Mouse (Mus musculus): Measurements from ENCODE around the gene Fyn. TPM values are rescaled to one million over a fixed set of nuclear protein-coding genes. Genes with fewer than 3 reads are reported as not detected.

Gene Fyn
- total and polyA plus RNA-seq, 3 experiments: 14.9 to 42.4 (median 19.9) TPM

- no peaks in the 10 kb centered on the region for H3K79me2 ChIP-seq (replicated peaks; ENCODE audit: control insufficient read depth, extremely low read depth, insufficient read depth, poor library complexity, severe bottlenecking)
- no peak overlapping the region for H3K4me3 ChIP-seq (replicated peaks in 1 of 3; ENCODE audit: low read depth in 2 of 3, low read length in 2 of 3, poor library complexity in 1 of 3)
- dilution Hi-C loops (cut with MboI; ENCODE audit: extremely low pct_ligation_motif_present, extremely low pct_unique_long_range_greater_than_20kb, low sequenced_read_pairs) (no loop called here), in situ Hi-C loops (cut with MboI; ENCODE audit: low pct_ligation_motif_present, low pct_unique_long_range_greater_than_20kb, low sequenced_read_pairs) (no loop called here)
- no peaks in the 10 kb centered on the region for H3K27me3 ChIP-seq (replicated peaks)
- TF ChIP-seq MAFK (IDR thresholded peaks at IDR 0.05; ENCODE audit: insufficient replicate concordance, low read length) (no peak), MAX (IDR thresholded peaks at IDR 0.05; ENCODE audit: low read length) (no peak), USF1 (IDR thresholded peaks at IDR 0.05; ENCODE audit: low read depth, low read length) (no peak), ZC3H11A (IDR thresholded peaks at IDR 0.05; ENCODE audit: low read depth, low read length) (no peak), RCOR1 (conservative IDR thresholded peaks at IDR 0.05; ENCODE audit: low read depth, low read length) (no peak), CHD2 (IDR thresholded peaks at IDR 0.05; ENCODE audit: low read length) (no peak), ZMIZ1 (IDR thresholded peaks at IDR 0.05; ENCODE audit: low read depth, low read length) (no peak), IRF4 (IDR thresholded peaks at IDR 0.05; ENCODE audit: low read depth, low read length) (no peak), ETS1 (conservative IDR thresholded peaks at IDR 0.05; ENCODE audit: low read depth, low read length) (no peak), BHLHE40 (IDR thresholded peaks at IDR 0.05; ENCODE audit: low read depth, low read length) (no peak), MEF2A (IDR thresholded peaks at IDR 0.05; ENCODE audit: borderline replicate concordance, low read depth, low read length) (no peak), CHD1 (IDR thresholded peaks at IDR 0.05; ENCODE audit: low read depth, low read length) (no peak), JUN (IDR thresholded peaks at IDR 0.05; ENCODE audit: insufficient read depth, low read depth, low read length) (no peak), JUND (conservative IDR thresholded peaks at IDR 0.05; ENCODE audit: low read depth, low read length) (no peak), MXI1 (IDR thresholded peaks at IDR 0.05; ENCODE audit: low read depth, low read length) (no peak), KAT2A (IDR thresholded peaks at IDR 0.05; ENCODE audit: insufficient replicate concordance, low read length) (no peak)
- no peak overlapping the region for H3K4me2 ChIP-seq (ENCODE audit: insufficient read depth, low read depth, poor library complexity, severe bottlenecking)
- H3K9me3 ChIP-seq (replicated peaks; ENCODE audit: low read length): no peaks in the 10 kb centered on the region
- no peak overlapping the region for H3K9ac ChIP-seq (ENCODE audit: insufficient read depth, low read depth)
- H3K4me1 ChIP-seq (ENCODE audit: control insufficient read depth in 1 of 2, insufficient read depth in 2 of 2): peaks cover 12 to 65% of the 10 kb centered on the region in 2 experiments; a peak in 3 of 4 replicates
- H3K36me3 ChIP-seq (replicated peaks in 1 of 2; ENCODE audit: control insufficient read depth in 1 of 2, insufficient read depth in 1 of 2, low read length in 1 of 2): peaks cover 0 to 58% of the 10 kb centered on the region in 2 experiments
- no peak overlapping the region for H3K27ac ChIP-seq (ENCODE audit: insufficient read depth, low read depth)
- DNase-seq (ENCODE audit: extremely low read depth): no peak
Observed at GRCm38 (mm10) chr10:39376676-39377075, 8.0 kb downstream of the Fyn start.

GRCm38 (mm10) chr10:39377219-39377618, 8.6 kb downstream of the Fyn start:
- H3K79me2 ChIP-seq (replicated peaks; ENCODE audit: control insufficient read depth, extremely low read depth, insufficient read depth, poor library complexity, severe bottlenecking): no peaks in the 10 kb centered on the region
- no peak overlapping the region for H3K27ac ChIP-seq (ENCODE audit: insufficient read depth, low read depth)
- no peak overlapping the region for H3K9ac ChIP-seq (ENCODE audit: insufficient read depth, low read depth)
- in situ Hi-C loops (cut with MboI; ENCODE audit: low pct_ligation_motif_present, low pct_unique_long_range_greater_than_20kb, low sequenced_read_pairs): no loop called here
- H3K4me2 ChIP-seq (ENCODE audit: insufficient read depth, low read depth, poor library complexity, severe bottlenecking): no peak overlapping the region
- H3K9me3 ChIP-seq (replicated peaks; ENCODE audit: low read length): no peaks in the 10 kb centered on the region
- no peak overlapping the region for H3K4me3 ChIP-seq (replicated peaks in 1 of 3; ENCODE audit: low read depth in 2 of 3, low read length in 2 of 3, poor library complexity in 1 of 3)
- DNase-seq (ENCODE audit: extremely low read depth): no peak
- H3K36me3 ChIP-seq (replicated peaks in 1 of 2; ENCODE audit: control insufficient read depth in 1 of 2, insufficient read depth in 1 of 2, low read length in 1 of 2): peaks cover 0 to 56% of the 10 kb centered on the region in 2 experiments
- TF ChIP-seq JUND (conservative IDR thresholded peaks at IDR 0.05; ENCODE audit: low read depth, low read length) (no peak), USF2 (conservative IDR thresholded peaks at IDR 0.05; ENCODE audit: low read depth, low read length) (no peak), RAD21 (IDR thresholded peaks at IDR 0.05; ENCODE audit: low read depth, low read length) (no peak), E2F4 (IDR thresholded peaks at IDR 0.05; ENCODE audit: insufficient replicate concordance, low read depth, low read length) (no peak), USF1 (IDR thresholded peaks at IDR 0.05; ENCODE audit: low read depth, low read length) (no peak), MAFK (IDR thresholded peaks at IDR 0.05; ENCODE audit: insufficient replicate concordance, low read length) (no peak)
- dilution Hi-C loops (cut with MboI; ENCODE audit: extremely low pct_ligation_motif_present, extremely low pct_unique_long_range_greater_than_20kb, low sequenced_read_pairs): no loop called here
- H3K27me3 ChIP-seq (replicated peaks): no peaks in the 10 kb centered on the region
- H3K4me1 ChIP-seq (ENCODE audit: control insufficient read depth in 1 of 2, insufficient read depth in 2 of 2): peaks cover 12 to 64% of the 10 kb centered on the region in 2 experiments; a peak in 3 of 4 replicates
